Mouse (Mus musculus): ENCODE measurements around the gene Kremen1.

GRCm38 (mm10) chr11:5150416-5151246 is 110.7 kb downstream of the Kremen1 start:
- TF ChIP-seq CTCF (conservative IDR thresholded peaks at IDR 0.05; ENCODE audit: low read length) (no peak), NANOG (IDR thresholded peaks at IDR 0.05; ENCODE audit: borderline replicate concordance, low read length) (no peak)
